Comparison of ENCODE assay signal across 13 mouse cellular contexts in genomic region chr16:38945581-38945981, GRCm38 (mm10). TPM values are rescaled to one million over a fixed set of nuclear protein-coding genes. Genes with fewer than 3 reads are reported as not detected.
DNase-seq lines count a peak whose midpoint lies in the region; ATAC-seq and TF ChIP-seq lines count a peak whose summit lies in the region.
"Had no signal": no experiment of that assay in that cellular context is flagged by ENCODE, and none has a peak within 500 bp of the region (broad histone marks: within the 10 kb centered on the region; RNA-seq: fewer than 3 reads in every experiment).

No protein-coding gene starts in this region.

- H3K9ac ChIP-seq in hindbrain, embryonic 14.5 days = no peak overlapping the region
- H3K9ac ChIP-seq in hindbrain, embryonic 12.5 days = no peak overlapping the region
- H3K9ac ChIP-seq: heart, embryonic 13.5 days had no signal

- H3K4me1 ChIP-seq in hindbrain, embryonic 10.5 days (replicated peaks) = peaks cover 71% of the 10 kb centered on the region
- peaks cover 16% of the 10 kb centered on the region; the same call in 1 of the 2 replicates for H3K4me1 ChIP-seq in hindbrain, embryonic 14.5 days (replicated peaks; ENCODE audit: control insufficient read depth, insufficient read depth, low read length)
- peaks cover 42% of the 10 kb centered on the region for H3K4me1 ChIP-seq in hindbrain, embryonic 12.5 days

- H3K27ac ChIP-seq in hindbrain, embryonic 10.5 days = peak overlapping the region; percentile 81
- H3K27ac ChIP-seq in hindbrain, embryonic 14.5 days = no peak overlapping the region; the same call in 1 of the 2 replicates
- peak overlapping the region; percentile 64; the same call in 1 of the 2 replicates for H3K27ac ChIP-seq in hindbrain, embryonic 12.5 days
- H3K27ac ChIP-seq: heart, embryonic 13.5 days had no signal

- in situ Hi-C loops in Patski (cut with MboI; ENCODE audit: low pct_unique_long_range_greater_than_20kb) = no loop called here

- 0 out of 2 replicates have a peak, but pooled peaks cover 2% of the 10 kb centered on the region for H3K9me3 ChIP-seq in hindbrain, embryonic 10.5 days
- H3K9me3 ChIP-seq in hindbrain, embryonic 14.5 days (ENCODE audit: control insufficient read depth, low read length) = no peaks in the 10 kb centered on the region
- H3K9me3 ChIP-seq in hindbrain, embryonic 12.5 days (replicated peaks) = no peaks in the 10 kb centered on the region
- H3K9me3 ChIP-seq: heart, embryonic 13.5 days had no signal

- WGBS in hindbrain, embryonic 10.5 days = 72% methylated on average over 10 of the region's 10 CpGs
- 32% methylated on average over 10 of the region's 10 CpGs for WGBS in hindbrain, embryonic 14.5 days
- WGBS in hindbrain, embryonic 12.5 days = 53% methylated on average over 10 of the region's 10 CpGs

- no peak for ATAC-seq in hindbrain, embryonic 14.5 days (ENCODE audit: low FRiP score)
- peak; percentile 83 for ATAC-seq in Patski
- no peak for ATAC-seq in hindbrain, embryonic 12.5 days (ENCODE audit: low FRiP score)

- TF ChIP-seq CTCF in Patski (IDR thresholded peaks at IDR 0.05) = peak; percentile 23

- H3K4me2 ChIP-seq in hindbrain, embryonic 14.5 days (replicated peaks) = no peak overlapping the region
- no peak overlapping the region for H3K4me2 ChIP-seq in hindbrain, embryonic 12.5 days (replicated peaks)
- H3K4me2 ChIP-seq: heart, embryonic 13.5 days had no signal

- DNase-seq in hindbrain, embryonic 10.5 days (ENCODE audit: low spot score) = no peak
- no peak for DNase-seq in hindbrain, embryonic 14.5 days (ENCODE audit: low spot score)
- peak; percentile 68 for DNase-seq in Patski (ENCODE audit: low read depth, low spot score)
- DNase-seq in kidney, postnatal 10 days = peak; percentile 76
- no peak for DNase-seq in gastrocnemius, postnatal 4 days (ENCODE audit: low spot score in 2 of 2)
- DNase-seq in thymus, postnatal 25 days = no peak
- DNase-seq in frontal cortex, postnatal 36 days (ENCODE audit: low spot score in 2 of 2) = no peak
- DNase-seq: cerebellum, adult 11-12 months; layer of hippocampus, postnatal 36 days; lung, postnatal 4 days; thymus, adult 2 months had no signal

- H3K4me3 ChIP-seq in hindbrain, embryonic 10.5 days = no peak overlapping the region
- H3K4me3 ChIP-seq in hindbrain, embryonic 14.5 days (replicated peaks; ENCODE audit: low read length) = no peak overlapping the region
- no peak overlapping the region for H3K4me3 ChIP-seq in hindbrain, embryonic 12.5 days
- H3K4me3 ChIP-seq: heart, embryonic 13.5 days had no signal

- CTCF ChIA-PET in Patski (lab: Charles Lee) = no interaction called here

- no peaks in the 10 kb centered on the region for H3K27me3 ChIP-seq in hindbrain, embryonic 10.5 days (ENCODE audit: insufficient read depth, poor library complexity, severe bottlenecking)
- no peaks in the 10 kb centered on the region for H3K27me3 ChIP-seq in hindbrain, embryonic 14.5 days (ENCODE audit: control insufficient read depth, insufficient read depth, low read length)
- H3K27me3 ChIP-seq in Patski = no peaks in the 10 kb centered on the region
- H3K27me3 ChIP-seq in hindbrain, embryonic 12.5 days = no peaks in the 10 kb centered on the region
- H3K27me3 ChIP-seq: heart, embryonic 13.5 days had no signal

- H3K36me3 ChIP-seq in hindbrain, embryonic 10.5 days = no peaks in the 10 kb centered on the region
- H3K36me3 ChIP-seq in hindbrain, embryonic 14.5 days (replicated peaks; ENCODE audit: control insufficient read depth, insufficient read depth) = no peaks in the 10 kb centered on the region
- no peaks in the 10 kb centered on the region for H3K36me3 ChIP-seq in hindbrain, embryonic 12.5 days
- H3K36me3 ChIP-seq: heart, embryonic 13.5 days had no signal

- POLR2A ChIA-PET in Patski (lab: Charles Lee) = no interaction called here

RNA-seq across cellular contexts. Expression of gene Igsf11, which starts 53.1 kb away (rescaled TPM):
- polyA plus RNA-seq in hindbrain, embryonic 10.5 days (2016; fragmentation: Nextera tagmentation; extraction: Ambion mirVana) = 2.4 and 3.3 TPM in 2 replicates
- 3.5 and 4.5 TPM in 2 replicates for polyA plus RNA-seq in hindbrain, embryonic 14.5 days (2014; fragmentation: Nextera tagmentation; extraction: Ambion mirVana)
- polyA plus RNA-seq in Patski (2021) = 21.0 TPM
- 4.9 and 5.0 TPM in 2 replicates for polyA plus RNA-seq in hindbrain, embryonic 12.5 days (2016; fragmentation: Nextera tagmentation; extraction: Ambion mirVana)
- total RNA-seq in gastrocnemius, postnatal 4 days (2021) = 1 to 10 TPM; 2.3 to 2.4 TPM

Comparison
In these comparisons a context has a peak if more than half of its experiments do, and no peak if none do; other contexts are left out.
1. DNase-seq: peak in Patski (single experiment) and kidney, postnatal 10 days (single experiment); none in hindbrain, embryonic 10.5 days (single experiment), hindbrain, embryonic 14.5 days (single experiment), gastrocnemius, postnatal 4 days (0 of 2), thymus, postnatal 25 days (single experiment) and frontal cortex, postnatal 36 days (0 of 2).